Mouse (Mus musculus): ENCODE measurements at regions not wholly inside any gene's neighbourhood (a gene's known extent, or its start where the extent isn't known, plus 50 kb on each side); places are given as distances from the start of the nearest gene placed in this dataset.

- TF ChIP-seq CTCF (IDR thresholded peaks at IDR 0.05; ENCODE audit: control insufficient read depth, insufficient read depth, insufficient replicate concordance, low read depth, low read length) (no peak), POLR2A (IDR thresholded peaks at IDR 0.05; ENCODE audit: control insufficient read depth, low read depth, low read length) (no peak)
Measured at GRCm38 (mm10) chr9:3260860-3261259, 74.1 kb upstream of the Alkbh8 start.
